Mouse (Mus musculus) bone marrow, adult 2 months (tissue): ENCODE data around the gene Bmi1. TPM values are rescaled to one million over a fixed set of nuclear protein-coding genes. Genes with fewer than 3 reads are reported as not detected.
A peak's percentile ranks its signal among the peaks of the same experiment; 100 is the strongest.

Experiments used
- H3K27ac ChIP-seq: fragments of 200-500 bp; 2 replicates; pipeline ENCODE4 v1.5.1; 2012; ENCODE audit warnings: low read depth, mild to moderate bottlenecking, control low read depth, inconsistent platforms, low read length; ENCODE audit not compliant: control insufficient read depth, poor library complexity, insufficient read depth
- H3K4me1 ChIP-seq: fragments of 200-500 bp; 2 replicates; pipeline ENCODE4 v1.6.1; 2011; ENCODE audit warnings: low read length; ENCODE audit not compliant: control insufficient read depth, insufficient read depth
- H3K4me3 ChIP-seq: fragments of 200-500 bp; replicated peaks from 2 replicates; pipeline ENCODE3; 2011; ENCODE audit warnings: mild to moderate bottlenecking, low read depth, low read length, control low read depth; ENCODE audit not compliant: control insufficient read depth
- CTCF ChIP-seq: fragments of 200-500 bp; IDR thresholded peaks from 2 replicates; pipeline ENCODE4 v1.5.1; 2011; ENCODE audit warnings: low read length, control low read depth; ENCODE audit not compliant: control insufficient read depth, insufficient read depth
- POLR2A ChIP-seq: fragments of 200-500 bp; IDR thresholded peaks from 2 replicates; pipeline ENCODE4 v1.6.1; 2011; ENCODE audit warnings: low read depth, mild to moderate bottlenecking, control low read depth, low read length, borderline replicate concordance; ENCODE audit not compliant: control insufficient read depth
- WGBS: fragments of 180-500 bp; shearing (Covaris S2); methylation state at CpG from one replicate; pipeline ENCODE4 v1.1.7; 2018; 5-methylcytosine and 5-hydroxymethylcytosine counted together
- polyA plus RNA-seq: library from polyadenylated mRNA; stranded (reverse); fragments of >200 nt; gene quantifications from 2 replicates; pipeline ENCODE4 v1.2.4, GENCODE M21; 2011; ENCODE audit warnings: low replicate concordance; ENCODE audit not compliant: missing spikeins, insufficient read depth, insufficient read length

Bmi1 gene
- polyA plus RNA-seq, 1 experiment = 9.8 TPM

- H3K4me3 ChIP-seq = peak overlapping the region; percentile 28
- TF ChIP-seq POLR2A = no peak
- TF ChIP-seq CTCF = no peak
- WGBS = 3% methylated on average over 28 of the region's 29 CpGs
- H3K27ac ChIP-seq = no peak overlapping the region; the same call in 1 of the 2 replicates
- H3K4me1 ChIP-seq = no peaks in the 10 kb centered on the region; the same call in 1 of the 2 replicates
Observed at GRCm38 (mm10) chr2:18680961-18681360, 4.1 kb downstream of the Bmi1 start.

- no peak for TF ChIP-seq POLR2A
- TF ChIP-seq CTCF = no peak
- no peak overlapping the region for H3K4me3 ChIP-seq
- H3K4me1 ChIP-seq = peaks cover 2% of the 10 kb centered on the region
- 83% methylated on average over 5 of the region's 5 CpGs for WGBS
- H3K27ac ChIP-seq = no peak overlapping the region
Observed at GRCm38 (mm10) chr2:18684062-18684461, 7.2 kb downstream of the Bmi1 start.

- 72% methylated on average over 6 of the region's 6 CpGs for WGBS
- no peak overlapping the region for H3K27ac ChIP-seq
- no peak for TF ChIP-seq POLR2A
- no peak for TF ChIP-seq CTCF
- peaks cover 2% of the 10 kb centered on the region for H3K4me1 ChIP-seq
- H3K4me3 ChIP-seq = no peak overlapping the region
Observed at GRCm38 (mm10) chr2:18686386-18686785, 9.6 kb downstream of the Bmi1 start.

- TF ChIP-seq CTCF (no peak), POLR2A (no peak)
- WGBS = 84% methylated on average over 8 of the region's 8 CpGs
- H3K27ac ChIP-seq = no peak overlapping the region
Observed at GRCm38 (mm10) chr2:18686826-18687519, 10.2 kb downstream of the Bmi1 start.

GRCm38 (mm10) chr2:18687671-18688170, 10.9 kb downstream of the Bmi1 start:
- Histone ChIP-seq H3K27ac (no peak overlapping the region), H3K4me1 (peaks cover 2% of the 10 kb centered on the region), H3K4me3 (no peak overlapping the region)
- TF ChIP-seq POLR2A = no peak
- no peak for TF ChIP-seq CTCF
- 18% methylated on average over 9 of the region's 9 CpGs for WGBS

More at GRCm38 (mm10) chr2:18686826-18687519, 10.2 kb downstream of the Bmi1 start:
- Histone ChIP-seq H3K4me1 (peaks cover 2% of the 10 kb centered on the region), H3K4me3 (no peak overlapping the region)

GRCm38 (mm10) chr2:18688286-18688685, 11.5 kb downstream of the Bmi1 start:
- TF ChIP-seq CTCF (no peak), POLR2A (no peak)
- peak overlapping the region; percentile 26 for H3K4me3 ChIP-seq
- H3K27ac ChIP-seq = no peak overlapping the region
- H3K4me1 ChIP-seq = peaks cover 2% of the 10 kb centered on the region
- WGBS = 37% methylated on average over 6 of the region's 6 CpGs

GRCm38 (mm10) chr2:18688708-18689063, 11.9 kb downstream of the Bmi1 start:
- Histone ChIP-seq H3K4me3 (peak overlapping the region; percentile 26), H3K4me1 (peaks cover 2% of the 10 kb centered on the region), H3K27ac (no peak overlapping the region)
- TF ChIP-seq POLR2A (peak; percentile 33; the same call in 1 of the 2 replicates), CTCF (no peak)
- 2% methylated on average over 45 of the region's 45 CpGs for WGBS

GRCm38 (mm10) chr2:18689064-18689921, 12.5 kb downstream of the Bmi1 start:
- 2% methylated on average over 51 of the region's 51 CpGs for WGBS
- H3K4me3 ChIP-seq = peak overlapping the region; percentile 53
- no peak for TF ChIP-seq CTCF
- TF ChIP-seq POLR2A = no peak
- peaks cover 2% of the 10 kb centered on the region for H3K4me1 ChIP-seq
- no peak overlapping the region for H3K27ac ChIP-seq
